Mouse (Mus musculus) layer of hippocampus, adult 11-12 months (tissue): ENCODE data around the gene Olfr126.

Source experiments
- DNase-seq: peaks from one replicate; pipeline ENCODE4 v3.0.0; 2022; ENCODE audit warnings: low spot score

The Olfr126 gene

DNA sequence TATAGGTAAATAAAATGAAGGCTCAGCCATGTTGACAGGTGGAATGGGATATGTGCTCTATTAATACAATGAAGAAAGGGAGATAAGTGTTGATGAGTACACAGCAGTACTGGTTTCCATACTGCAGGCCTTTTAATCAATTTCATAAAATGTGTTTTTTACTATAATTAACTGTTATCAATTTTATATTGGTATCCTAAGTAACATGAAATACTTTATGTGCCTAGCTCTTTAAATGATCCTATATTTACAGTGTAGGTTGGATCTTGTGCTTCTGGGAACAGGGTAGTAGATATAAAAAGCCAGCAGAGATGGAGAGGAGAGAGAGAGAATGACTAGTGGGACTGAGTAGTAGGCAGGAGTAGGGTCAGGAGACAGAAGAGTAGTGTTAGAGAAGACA lies at the start of gene Olfr126:
Olfr126 (plus strand) TSS at position 301 of the 400 bp plus-strand sequence.
- DNase-seq = no peak

DNA sequence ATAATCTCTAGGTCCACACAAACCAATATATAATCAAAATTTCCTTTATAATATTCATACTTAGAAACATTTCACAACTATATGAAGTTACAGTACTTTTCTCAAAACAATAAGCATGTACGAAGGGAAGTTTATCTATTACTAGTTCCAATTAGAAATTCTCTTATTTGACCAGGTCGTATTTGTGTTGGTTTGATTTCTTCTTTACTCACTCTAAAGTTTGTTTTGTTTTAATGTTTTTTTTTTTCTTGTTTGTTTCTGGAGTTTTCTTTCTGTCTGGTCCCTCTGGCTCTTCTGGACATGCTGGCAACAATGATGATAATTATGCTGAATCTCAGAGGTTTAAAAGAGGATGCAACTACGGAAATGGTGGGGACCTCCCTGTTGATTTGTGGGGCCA lies 47.7 kb upstream of the Olfr126 start, which contains the start of gene Olfr124:
Olfr124 (plus strand) TSS at position 301 of the 400 bp plus-strand sequence.
- DNase-seq = no peak

DNA sequence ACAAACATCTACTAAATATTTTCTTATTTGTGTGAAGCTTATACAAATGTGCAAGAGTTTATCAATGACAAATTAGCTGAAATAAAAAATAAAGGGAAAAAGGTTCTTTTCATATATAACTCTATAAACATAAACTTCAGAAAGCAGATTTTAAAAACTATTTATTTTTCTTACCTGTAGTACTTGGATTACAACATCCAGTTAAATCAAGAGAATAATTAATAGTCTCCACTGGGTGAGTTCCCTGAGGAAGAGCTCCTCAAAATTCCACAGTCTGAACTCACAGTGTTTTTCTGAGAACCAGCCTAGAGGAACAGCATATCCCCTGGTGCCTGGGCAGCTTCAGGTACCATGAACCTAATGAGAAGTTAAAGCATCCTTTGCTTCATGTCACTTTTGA lies 14.6 kb upstream of the Olfr126 start, which contains the start of gene Olfr125:
Olfr125 (plus strand) TSS at position 301 of the 400 bp plus-strand sequence.
- DNase-seq = no peak

DNA sequence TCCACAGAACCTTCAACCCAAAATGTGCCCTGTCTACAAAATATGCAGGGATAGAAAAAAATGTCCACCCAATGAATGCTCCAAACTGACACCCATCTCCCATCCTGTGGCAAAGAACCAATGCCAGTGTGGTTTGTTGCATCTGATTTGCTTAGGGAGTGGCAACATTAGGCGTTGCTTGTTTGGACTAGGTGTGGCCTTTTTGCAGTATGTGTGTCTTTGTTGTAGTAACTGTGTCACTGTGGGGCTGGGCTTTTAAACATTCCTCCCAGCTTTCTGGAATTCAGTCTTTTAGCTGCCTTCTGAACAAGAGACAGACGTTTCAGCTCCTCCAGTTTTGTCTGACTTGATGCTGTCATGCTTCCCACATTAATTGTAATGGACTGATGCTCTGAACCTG lies 16.6 kb downstream of the Olfr126 start:
- no peak for DNase-seq

DNA sequence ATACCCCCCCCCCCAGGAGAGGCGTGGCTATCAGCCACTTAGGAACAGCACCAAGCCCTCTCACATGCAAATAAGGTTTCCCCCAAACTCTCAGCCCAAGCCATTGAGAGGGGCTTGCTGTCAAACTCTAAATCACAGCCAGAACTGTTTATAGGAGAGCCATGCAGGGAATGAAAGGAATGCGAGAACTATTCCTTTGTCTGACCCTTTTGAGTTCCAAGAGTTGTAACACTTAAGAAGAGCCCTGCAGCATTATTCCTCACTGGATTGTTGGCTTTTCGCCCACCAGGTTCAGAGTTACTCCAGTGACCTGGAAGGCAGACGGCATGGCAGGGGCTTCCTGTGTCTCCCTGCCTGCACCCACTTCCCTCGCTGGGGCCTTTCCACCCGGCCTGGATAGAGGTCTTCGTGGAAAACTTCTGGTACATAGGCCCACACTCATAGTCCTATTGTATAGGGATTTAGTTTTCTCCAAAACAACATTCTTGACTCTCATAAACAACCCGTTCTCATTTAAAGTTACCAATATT lies 22.5 kb downstream of the Olfr126 start:
- no peak for DNase-seq

DNA sequence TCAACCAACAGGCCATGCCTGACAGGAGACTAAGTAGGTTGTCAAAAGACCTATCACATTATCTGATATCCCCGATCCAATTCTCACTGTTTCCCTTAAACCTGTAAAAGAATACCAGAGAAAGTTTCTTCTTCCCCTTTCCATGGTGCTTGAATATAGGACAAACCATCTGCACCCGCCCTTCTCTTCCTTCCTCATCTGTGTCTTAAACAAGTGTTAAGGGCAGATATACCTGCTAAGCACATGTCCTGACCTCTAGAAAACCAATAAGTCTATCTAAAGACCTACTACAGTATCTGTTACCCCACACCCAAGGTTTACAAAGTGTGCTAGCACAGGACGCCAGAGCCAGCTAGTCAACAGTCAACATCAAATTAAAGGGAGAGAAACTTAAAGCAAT lies 26.5 kb downstream of the Olfr126 start:
- DNase-seq = no peak

DNA sequence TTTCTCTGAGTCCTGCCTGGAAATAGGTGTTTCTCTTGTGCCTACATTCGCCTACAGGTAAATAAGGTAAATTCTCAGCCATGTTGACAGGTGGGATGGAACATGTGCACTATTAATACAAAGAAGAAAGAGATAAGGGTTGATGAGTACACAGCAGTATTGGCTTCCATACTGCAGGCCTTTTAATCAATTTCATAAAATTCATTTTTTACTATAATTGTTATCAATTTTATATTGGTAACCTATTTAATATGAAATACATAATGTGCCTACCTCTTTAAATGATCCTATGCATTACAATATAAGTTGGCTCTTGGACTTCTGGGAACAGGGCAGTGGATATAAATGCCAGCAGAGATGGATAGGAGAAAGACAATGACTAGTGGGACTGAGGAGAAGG lies 52.9 kb downstream of the Olfr126 start, which contains the start of gene Olfr127:
Olfr127 (plus strand) TSS at position 301 of the 400 bp plus-strand sequence.
- no peak for DNase-seq
